Mouse (Mus musculus) retina, postnatal 7 days (tissue): ENCODE measurements around the gene Tmem19.

Experiments
- DNase-seq: peaks from one replicate; pipeline ENCODE4 v3.0.0-alpha.2; 2012; ENCODE audit warnings: low read depth, low spot score

The Tmem19 gene

GRCm38 (mm10) chr10:115311263-115311965 lies 50.9 kb downstream of the Tmem19 start:
- DNase-seq: no peak

- no peak for DNase-seq
These were observed 53.1 kb downstream of the Tmem19 start for GRCm38 (mm10) chr10:115309191-115309590.

- no peak for DNase-seq
These were observed 54.9 kb downstream of the Tmem19 start for GRCm38 (mm10) chr10:115307331-115307875.

GRCm38 (mm10) chr10:115298683-115299082 lies 63.6 kb downstream of the Tmem19 start:
- DNase-seq: no peak

GRCm38 (mm10) chr10:115297582-115297981 lies 64.7 kb downstream of the Tmem19 start:
- DNase-seq: no peak

GRCm38 (mm10) chr10:115296401-115296935 lies 65.8 kb downstream of the Tmem19 start:
- DNase-seq: no peak

- DNase-seq: no peak
These were observed 67.1 kb downstream of the Tmem19 start for GRCm38 (mm10) chr10:115295162-115295561.

- DNase-seq: no peak
These were observed 67.6 kb downstream of the Tmem19 start for GRCm38 (mm10) chr10:115294715-115295114.

- DNase-seq: no peak
These were observed 68.4 kb downstream of the Tmem19 start for GRCm38 (mm10) chr10:115293946-115294345.

GRCm38 (mm10) chr10:115290671-115291070 lies 71.6 kb downstream of the Tmem19 start:
- no peak for DNase-seq
